Mouse (Mus musculus): Measurements from ENCODE around the gene Xxylt1.

Gene Xxylt1

GRCm38 (mm10) chr16:30984826-30985545 is 96.2 kb downstream of the Xxylt1 start:
- no peak for DNase-seq

- DNase-seq: no peak
These were observed 97.1 kb downstream of the Xxylt1 start for GRCm38 (mm10) chr16:30984101-30984500.

DNA sequence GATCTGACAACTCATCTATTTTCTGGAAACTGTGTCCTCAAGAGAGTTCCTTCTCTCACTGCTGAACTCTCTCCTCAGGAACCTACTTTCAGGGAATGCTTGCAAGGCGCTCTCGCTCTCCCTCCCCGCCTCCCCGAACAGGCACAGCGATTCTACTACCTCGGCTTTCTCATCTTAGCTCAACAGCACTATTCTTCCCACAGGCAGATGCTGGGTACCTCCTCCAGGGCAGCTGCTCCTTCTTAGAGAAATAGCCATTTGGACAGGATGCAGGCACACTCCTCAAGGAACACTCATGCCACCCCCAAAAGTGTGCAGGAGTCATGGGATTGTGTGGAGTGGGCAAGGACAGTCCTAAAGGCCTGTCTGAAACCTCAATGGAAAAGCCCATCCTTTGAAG is 97.5 kb downstream of the Xxylt1 start:
- DNase-seq: no peak

DNA sequence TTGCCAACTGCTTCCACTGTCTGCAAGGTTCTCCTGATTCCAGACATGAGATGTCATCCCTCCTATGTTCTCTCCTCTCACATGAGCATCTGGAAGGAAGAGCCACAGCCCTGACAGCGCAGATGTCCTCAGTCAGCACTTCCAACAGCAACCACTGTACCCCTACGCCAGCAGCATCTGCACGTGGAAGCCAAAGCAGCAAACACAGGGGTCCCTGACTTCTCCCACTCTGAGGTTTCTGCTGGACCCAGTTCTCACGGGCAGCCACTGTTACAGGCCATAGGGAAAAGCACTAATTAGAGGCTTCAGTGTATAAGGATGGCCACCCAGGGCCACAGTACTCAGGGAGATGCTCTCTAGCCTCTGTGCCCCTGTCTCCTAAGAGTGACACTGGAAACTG is 98.0 kb downstream of the Xxylt1 start:
- no peak for DNase-seq

- no peak for DNase-seq
These were observed 99.9 kb downstream of the Xxylt1 start for GRCm38 (mm10) chr16:30981345-30981744.

- no peak for DNase-seq
These were observed 101.3 kb downstream of the Xxylt1 start for GRCm38 (mm10) chr16:30979905-30980304.

GRCm38 (mm10) chr16:30977728-30978127 is 103.5 kb downstream of the Xxylt1 start:
- DNase-seq: no peak

- peak; percentile 96 for DNase-seq
These were observed 104.0 kb downstream of the Xxylt1 start for GRCm38 (mm10) chr16:30977186-30977585.

- DNase-seq: no peak
These were observed 106.7 kb downstream of the Xxylt1 start for GRCm38 (mm10) chr16:30974549-30974948.

- DNase-seq: no peak
These were observed 107.8 kb downstream of the Xxylt1 start for GRCm38 (mm10) chr16:30973416-30973815.

GRCm38 (mm10) chr16:30971950-30972541 is 109.2 kb downstream of the Xxylt1 start:
- peak; percentile 82 for DNase-seq

DNA sequence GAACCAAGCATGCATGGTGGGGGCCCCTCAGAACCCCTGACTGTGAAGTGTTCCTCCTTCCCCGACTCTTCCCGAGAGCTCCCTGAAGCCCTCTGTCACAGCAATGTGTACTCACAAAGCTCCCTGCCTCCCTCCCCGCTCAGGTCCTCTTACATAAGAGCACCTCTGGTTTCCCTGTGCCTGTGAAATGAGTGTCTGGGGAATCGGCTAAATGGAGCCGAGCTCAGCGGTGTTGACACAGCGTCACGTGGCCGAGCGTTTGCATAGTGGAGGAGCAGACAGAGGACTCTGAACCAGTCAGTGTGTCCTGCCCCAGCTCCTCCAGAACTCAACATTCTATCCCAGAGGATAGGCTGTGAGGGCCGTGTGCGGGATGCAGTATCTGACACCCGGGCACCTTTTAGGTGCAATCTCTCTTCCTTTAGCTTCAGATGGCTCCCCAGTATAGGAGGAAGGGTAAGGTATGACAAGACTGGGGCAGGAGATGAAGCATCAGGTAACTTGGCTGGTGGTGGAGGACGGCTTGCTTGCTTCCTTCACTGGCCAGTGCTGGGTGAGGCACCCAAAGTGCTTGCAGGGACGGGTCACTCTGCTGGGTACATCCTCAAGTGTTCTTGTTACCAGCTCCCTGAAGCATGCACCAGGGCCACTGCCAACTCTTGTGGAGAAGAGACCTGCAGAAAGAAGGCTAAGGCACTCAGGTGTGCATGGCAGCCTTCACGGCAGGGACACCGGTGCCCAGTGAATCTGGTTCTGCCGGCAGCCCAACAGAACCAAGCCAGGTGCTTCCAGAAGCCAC is 111.8 kb downstream of the Xxylt1 start:
- no peak for DNase-seq

GRCm38 (mm10) chr16:30968402-30969151 is 112.7 kb downstream of the Xxylt1 start:
- no peak for DNase-seq

GRCm38 (mm10) chr16:30966684-30967083 is 114.5 kb downstream of the Xxylt1 start:
- no peak for DNase-seq

DNA sequence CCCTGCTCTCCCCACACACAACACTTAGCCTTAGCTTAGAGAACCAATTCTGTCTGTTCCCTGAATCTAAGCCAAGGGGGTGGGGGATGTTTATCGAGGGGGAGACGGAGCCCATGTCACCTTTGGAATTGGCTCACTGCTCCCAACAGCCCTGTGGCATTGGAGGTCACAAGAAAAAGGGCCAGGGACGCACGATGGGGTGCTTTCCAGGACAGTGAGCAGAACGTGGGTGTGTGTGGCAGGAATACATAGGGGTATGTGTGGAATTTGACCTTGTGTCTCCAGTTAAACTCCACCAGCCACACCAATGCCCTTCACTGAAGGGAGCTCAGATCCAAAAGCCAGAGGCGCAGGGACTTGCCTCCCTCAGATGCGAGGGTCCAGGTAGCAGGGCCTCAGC is 116.3 kb downstream of the Xxylt1 start:
- no peak for DNase-seq

GRCm38 (mm10) chr16:30964411-30964810 is 116.8 kb downstream of the Xxylt1 start:
- no peak for DNase-seq

- no peak for DNase-seq
These were observed 118.7 kb downstream of the Xxylt1 start for GRCm38 (mm10) chr16:30962515-30962914.

DNA sequence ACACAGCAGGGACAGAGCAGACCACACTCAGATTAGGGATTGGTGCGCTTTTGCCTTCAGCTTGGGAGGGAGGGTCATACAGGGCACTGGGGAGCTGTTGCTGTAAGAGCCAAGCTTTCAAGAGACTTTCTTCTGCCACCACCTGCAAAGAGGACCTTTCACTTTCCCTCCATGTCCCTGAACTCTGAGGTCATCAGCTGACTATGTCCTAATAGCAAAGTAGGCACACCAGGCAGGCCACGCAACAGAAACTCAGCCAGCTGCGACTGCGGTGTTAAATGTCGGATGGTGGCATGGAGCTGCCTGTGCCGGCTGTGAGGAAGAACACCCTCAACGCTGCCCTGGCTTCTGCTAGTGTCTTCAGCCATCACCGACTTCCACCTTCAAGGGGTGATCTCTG is 120.1 kb downstream of the Xxylt1 start:
- no peak for DNase-seq

DNA sequence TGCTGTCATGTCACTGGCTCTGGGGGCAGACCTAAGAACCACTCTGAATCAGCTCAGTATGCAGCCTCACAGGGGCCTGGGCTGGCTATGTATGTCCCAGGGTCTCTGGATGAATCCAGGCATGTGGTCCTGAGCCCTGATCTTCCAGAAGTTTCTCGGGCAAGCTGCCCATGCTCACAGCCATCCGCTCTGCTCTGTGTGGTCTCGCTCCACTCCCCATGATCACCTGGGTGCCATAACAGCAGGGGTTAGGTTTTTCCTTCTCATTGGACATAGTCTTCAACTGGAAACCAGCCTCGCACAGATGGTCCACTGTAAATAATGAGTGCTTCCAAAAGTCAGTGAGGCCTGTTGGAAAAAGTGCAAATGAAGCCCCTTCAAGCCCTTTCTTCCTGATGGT is 121.0 kb downstream of the Xxylt1 start:
- DNase-seq: no peak

- no peak for DNase-seq
These were observed 121.5 kb downstream of the Xxylt1 start for GRCm38 (mm10) chr16:30959692-30960091.

- no peak for DNase-seq
These were observed 125.1 kb downstream of the Xxylt1 start for GRCm38 (mm10) chr16:30956141-30956540.

- no peak for DNase-seq
These were observed 132.6 kb downstream of the Xxylt1 start for GRCm38 (mm10) chr16:30948636-30949035.

- DNase-seq: no peak
These were observed 133.0 kb downstream of the Xxylt1 start for GRCm38 (mm10) chr16:30948216-30948615.
